Mouse (Mus musculus): ENCODE data around the gene Tnfrsf13b.
"Not testable (repeated sequence)": the region's sequence is repeated elsewhere in the genome, so short reads cannot be mapped to it uniquely, and the experiment has no call there.

Tnfrsf13b gene

DNA sequence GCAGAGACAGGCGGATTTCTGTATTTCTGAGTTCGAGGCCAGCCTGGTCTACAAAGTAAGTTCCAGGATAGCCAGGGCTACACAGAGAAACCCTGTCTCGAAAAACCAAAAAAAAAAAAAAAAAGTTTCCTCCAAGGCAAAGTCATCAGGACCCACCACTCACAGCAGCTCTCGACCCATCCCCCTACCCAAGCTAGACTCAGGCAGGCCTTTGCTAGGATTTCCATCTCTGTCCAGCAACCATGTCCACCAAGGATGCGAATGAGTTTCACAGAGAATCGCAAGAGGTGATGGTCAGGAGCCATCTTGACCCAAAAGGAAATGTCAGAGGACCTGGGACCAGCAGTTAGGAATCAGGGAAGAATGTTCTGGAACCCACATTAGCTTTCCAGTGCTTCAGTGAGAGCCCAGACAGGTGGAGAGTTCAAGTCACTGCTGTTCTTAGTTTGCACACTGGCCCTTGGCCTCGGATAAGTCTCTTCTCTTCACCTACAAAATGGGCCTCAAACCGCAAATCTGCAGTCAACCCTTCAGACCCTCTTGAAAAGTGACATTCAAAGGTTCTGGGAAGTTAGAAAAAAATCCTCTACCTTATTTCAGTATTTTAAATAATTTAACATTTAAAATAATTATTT, 983 bp downstream of the Tnfrsf13b start:
- DNase-seq, result no peak

DNA sequence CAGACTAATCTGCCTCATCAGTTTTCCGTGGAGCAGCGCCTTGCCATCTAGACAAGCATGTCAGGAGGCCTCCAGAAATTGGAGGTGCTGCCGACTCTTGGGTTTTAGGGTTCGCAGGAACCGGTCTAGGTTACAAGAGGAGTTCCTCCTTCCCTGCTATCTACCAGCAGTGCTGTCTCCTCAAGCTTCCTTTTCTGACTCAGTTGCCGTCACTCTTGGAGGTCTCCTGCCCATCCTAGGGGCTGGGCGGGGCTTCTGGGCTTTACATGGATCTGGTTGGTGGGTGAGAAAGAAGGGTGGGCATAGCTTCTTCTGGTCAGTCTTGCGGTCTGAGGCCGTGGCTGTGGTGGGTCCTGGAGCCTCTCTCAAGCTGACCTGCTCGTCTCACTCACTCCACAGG, 2.8 kb downstream of the Tnfrsf13b start:
- DNase-seq, result no peak

DNA sequence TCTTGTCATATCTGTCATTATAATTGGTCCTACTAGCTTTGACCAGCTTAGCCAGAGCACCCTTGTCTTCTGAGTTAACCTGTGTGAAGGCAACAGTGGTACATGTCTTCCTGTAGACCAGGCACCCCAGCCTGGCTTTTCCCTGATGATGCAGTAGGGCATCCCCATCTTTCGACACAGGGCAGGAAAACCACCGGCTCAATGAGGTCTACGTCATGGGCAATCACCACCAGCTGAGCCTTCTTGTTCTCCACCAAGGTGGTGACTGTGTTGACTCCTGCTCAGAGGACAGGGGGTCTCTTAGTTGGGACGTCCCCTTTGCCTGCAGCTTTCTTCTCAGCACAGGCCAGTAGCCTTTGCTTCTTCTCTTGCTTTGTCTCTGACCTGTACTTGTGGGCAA, 4.1 kb downstream of the Tnfrsf13b start:
- DNase-seq, result not testable (repeated sequence)

DNA sequence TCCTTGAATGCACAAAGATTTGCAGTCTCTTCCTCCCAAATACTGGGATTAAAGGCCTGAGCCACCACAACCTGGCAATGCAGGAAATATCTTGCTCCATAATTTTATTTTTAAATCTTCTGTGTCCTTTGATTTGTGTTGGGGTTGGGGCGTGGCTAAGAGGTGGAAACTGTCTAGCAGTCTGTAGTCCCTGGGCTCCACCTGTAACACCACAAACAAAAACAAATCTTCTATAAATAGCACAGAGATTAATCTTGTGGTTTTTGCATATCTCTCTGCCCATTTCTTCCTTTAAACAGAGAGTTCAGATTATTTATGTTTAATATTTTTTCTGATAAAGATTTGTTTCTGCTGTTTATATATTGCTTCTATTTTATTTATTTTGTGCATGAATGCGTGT, 6.4 kb downstream of the Tnfrsf13b start:
- DNase-seq, result no peak

DNA sequence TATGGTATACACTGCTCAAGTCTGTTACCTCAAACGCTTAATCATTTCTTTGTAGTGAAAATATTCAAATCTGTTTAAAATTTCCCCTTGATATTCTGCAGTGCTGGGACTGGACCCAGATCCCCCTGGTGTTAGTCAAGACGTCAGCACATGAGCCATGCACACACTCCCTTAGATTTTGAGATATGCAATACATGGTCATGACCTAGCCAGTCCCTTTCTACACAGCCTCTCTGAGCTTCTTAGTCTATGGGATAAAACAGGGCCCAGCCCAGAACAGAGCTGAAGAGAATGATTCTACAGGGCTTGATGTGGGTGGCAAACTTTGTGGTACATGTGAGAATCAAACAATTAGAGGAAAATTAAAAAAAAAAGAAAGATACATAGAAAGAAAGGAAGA, 15.1 kb downstream of the Tnfrsf13b start:
- no peak for DNase-seq

DNA sequence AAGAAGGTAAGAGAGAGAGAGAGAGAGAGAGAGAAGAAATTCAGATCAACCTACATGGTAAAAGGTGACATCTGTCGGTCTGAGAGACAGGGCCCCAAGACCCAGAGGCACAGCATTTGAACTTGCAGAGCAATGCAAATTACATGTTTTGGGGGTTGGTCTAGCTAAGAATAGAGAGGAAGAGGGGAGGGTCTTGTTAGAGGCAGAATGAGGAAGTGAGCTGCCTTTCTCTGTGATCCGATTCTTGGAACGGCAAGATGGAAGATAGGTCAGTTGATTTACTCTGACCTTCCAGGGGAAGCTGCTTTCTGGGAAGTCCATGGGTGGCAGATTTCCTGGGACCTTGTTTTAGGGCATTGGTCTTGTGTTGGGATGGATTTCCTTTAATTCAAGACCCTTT, 15.7 kb downstream of the Tnfrsf13b start:
- DNase-seq, result no peak

DNA sequence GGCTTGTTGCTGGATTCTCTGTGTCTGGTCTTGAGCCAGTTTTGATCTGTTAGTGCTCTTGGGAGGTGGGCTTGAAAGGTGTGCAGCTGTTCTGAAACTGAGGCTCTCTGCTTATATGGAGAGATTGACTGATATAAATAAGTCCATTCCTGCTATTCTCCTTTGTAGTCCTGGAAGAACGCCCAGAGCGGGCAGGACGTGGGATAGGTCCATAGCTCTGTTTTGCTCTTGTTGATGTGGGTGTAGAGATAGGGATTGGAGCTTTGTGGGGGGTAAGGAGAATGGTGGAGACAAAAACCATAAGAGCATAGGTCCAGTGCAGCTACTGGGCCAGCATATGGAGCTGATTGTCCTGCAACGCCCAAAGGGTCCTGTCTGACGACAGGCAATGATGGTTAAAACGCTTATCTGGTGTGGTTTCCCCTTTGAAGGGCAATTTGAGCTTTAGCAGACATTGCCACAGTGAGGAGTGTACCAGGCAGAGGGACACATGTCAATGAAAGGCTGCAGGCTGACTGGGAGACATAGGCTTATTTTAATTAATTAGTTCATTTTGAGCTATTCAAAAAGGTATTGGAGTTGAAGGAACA, 16.5 kb downstream of the Tnfrsf13b start:
- DNase-seq, result no peak

DNA sequence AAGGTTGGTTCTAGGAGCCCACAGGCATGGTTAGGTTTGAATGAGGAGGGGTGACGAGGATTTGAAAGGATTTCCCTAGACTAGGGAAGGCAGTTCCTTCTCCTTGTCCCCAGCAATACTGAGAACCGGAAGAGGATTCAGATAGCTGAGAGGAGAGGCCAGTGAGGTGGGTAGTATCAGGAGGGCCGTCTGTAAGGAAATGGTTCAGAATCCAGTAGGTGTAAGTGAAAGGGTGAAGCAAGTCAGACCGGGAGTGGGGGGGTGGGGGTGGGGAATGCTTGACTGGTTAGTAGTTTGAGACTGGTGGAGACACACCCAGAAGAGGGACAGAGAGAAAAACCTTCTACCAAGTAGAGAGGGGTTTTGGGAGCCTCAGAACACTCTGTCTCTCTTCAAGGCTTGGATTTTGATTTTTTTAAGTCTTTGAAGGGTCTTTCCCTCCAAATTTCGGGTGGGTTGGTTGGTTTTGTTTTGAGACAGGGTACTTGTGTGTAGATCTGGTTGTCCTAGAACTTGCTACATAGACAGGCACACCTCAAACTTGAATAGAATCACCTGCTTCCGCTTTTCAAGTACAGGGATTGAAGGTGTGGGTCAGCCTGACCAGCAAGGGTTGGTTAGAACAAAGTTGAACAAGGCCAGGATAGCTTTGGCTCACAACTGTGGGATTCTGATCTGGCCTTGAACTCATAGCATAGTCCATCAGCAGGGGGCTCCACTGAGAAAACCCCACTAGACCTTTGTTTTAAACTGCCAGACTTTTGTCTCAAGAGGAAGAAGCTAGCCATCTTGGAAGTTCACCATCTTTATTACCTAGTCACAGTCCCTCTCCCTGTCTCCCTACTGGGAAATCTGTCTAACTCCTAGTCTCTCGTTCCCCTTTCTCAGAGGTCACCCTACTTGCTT, 17.3 kb downstream of the Tnfrsf13b start:
- no peak for DNase-seq

DNA sequence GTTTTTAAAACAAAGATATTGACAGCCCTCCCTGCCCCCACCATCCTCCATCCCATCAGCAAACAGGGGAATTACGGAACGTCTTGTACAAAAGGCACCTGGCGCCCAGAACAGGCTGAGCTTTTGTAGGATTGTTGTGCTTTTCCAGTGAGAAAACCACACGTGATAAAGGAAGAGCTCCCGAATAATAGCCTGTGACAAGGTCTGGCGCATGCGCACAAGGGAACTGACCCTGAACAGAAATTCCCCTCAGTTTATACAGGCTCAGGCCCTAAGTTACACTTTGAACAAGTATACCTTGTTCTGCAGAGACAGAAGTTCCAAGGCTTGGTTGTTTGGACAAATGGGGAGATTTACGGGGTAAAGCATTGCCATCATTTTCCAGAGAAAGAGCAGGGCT, 19.0 kb downstream of the Tnfrsf13b start:
- no peak for DNase-seq

DNA sequence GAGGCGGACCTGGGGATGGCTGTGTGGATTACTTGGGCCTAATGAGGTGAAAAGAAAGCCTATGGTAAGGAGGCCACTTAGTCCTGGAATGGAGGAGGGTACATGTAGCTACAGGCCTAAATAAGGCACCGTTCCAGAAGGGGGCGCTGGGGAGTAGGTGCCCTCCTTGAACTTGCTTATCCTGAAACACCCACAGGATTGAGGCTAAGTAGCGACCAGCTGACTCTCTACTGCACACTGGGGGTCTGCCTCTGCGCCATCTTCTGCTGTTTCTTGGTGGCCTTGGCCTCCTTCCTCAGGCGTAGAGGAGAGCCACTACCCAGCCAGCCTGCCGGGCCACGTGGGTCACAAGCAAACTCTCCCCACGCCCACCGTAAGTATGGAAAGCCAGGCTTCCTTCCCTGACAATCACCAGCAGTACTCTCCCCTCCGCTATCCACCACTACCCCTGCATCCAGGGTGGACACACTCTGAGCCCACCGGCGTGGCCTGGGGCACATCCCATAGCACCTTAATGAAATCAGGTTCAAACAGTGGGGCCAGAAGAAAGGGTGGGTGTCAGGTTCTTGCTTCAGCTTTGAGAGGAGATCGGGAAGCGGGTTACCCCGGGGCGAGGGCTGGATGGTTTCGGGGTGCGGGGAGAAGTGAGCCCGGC, 20.2 kb downstream of the Tnfrsf13b start:
- peak; percentile 61 to 67 for DNase-seq

DNA sequence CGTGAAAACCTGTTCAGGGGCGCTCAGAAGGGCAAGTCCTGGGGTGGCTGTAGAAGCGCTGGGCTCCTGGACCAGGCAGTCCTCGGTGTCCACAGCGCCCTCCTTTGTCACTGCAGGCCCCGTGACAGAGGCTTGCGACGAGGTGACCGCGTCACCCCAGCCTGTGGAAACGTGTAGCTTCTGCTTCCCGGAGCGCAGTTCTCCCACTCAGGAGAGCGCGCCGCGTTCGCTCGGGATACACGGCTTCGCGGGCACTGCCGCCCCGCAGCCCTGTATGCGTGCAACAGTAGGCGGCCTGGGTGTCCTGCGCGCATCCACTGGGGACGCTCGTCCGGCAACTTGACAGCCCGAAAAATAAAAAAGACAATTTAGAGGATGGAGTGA, 20.7 kb downstream of the Tnfrsf13b start:
- peak; percentile 64 to 68 for DNase-seq

DNA sequence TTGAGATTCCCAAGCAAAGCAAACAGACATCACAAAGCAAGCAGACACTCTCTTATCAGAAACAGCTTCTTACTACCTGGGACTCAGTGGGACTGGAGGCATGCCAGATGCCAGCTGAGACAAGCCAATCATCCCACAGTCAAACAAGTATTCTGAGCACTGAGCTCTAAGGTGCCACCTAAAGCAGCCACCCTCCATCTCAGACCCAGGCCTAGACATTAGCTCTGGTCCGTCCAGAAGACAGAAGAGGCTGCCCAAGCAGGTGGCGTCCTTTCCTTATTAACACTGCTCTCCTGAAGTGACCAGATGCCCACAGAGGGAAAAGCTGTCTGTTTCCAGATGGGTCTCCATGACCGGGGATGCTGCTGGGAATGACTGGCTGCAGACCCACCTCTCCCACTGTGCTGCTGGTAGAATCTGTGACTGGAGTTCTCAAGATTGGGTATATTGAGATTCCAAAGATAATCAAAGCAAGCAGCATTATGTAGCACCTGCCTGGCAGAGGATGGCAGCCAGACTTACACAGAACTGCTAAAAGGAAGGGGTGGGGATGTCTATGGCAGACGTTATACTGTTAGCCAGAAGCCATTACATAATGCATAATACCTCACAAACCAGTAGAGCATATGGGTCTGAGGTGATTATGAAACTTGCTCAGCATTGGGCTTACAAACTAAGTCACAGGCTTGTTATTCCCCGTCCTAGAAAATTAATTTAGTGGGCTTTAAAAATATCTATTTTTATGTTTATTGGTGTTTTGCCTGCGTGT, 23.9 kb downstream of the Tnfrsf13b start:
- DNase-seq, result peak; percentile 56 to 58

DNA sequence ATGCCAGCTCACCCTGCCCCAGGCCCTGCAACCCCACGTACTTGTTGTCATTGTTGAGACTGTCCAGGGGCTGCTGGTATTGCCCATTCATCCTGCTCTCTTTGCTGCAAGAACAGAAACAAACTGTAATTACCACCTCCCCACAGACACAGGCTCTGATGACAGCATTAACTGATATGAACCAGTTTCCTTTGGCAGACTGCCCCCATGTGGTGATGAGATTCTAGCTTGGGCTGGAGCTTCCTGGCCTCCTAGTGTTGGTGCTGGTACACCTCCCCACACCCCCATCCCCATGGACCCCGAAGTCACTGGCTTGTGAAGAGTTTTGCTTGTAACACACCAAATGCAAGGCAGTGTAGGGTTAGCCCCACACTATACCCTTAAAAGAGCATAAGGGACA, 29.2 kb downstream of the Tnfrsf13b start:
- DNase-seq, result peak; percentile 68 to 71

DNA sequence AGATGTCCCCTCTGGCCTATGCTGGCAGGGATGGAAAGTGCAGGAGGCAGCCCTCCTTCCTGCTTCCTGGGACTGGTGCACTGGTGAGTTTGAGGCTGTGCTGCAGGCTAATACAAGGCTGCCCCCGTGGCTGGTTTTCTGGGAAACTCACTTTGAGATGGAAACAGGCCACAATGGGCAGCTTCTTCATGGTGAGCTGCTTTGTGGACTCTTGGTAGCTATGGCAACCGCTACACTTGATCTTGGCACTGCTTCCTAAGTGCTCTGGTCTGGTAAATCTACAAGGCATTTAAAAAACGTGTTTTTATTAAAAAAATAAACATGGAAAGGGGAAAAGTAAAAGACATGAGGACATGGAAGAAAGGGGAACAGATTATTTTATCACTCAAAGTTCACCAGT, 31.6 kb downstream of the Tnfrsf13b start:
- DNase-seq, result no peak

DNA sequence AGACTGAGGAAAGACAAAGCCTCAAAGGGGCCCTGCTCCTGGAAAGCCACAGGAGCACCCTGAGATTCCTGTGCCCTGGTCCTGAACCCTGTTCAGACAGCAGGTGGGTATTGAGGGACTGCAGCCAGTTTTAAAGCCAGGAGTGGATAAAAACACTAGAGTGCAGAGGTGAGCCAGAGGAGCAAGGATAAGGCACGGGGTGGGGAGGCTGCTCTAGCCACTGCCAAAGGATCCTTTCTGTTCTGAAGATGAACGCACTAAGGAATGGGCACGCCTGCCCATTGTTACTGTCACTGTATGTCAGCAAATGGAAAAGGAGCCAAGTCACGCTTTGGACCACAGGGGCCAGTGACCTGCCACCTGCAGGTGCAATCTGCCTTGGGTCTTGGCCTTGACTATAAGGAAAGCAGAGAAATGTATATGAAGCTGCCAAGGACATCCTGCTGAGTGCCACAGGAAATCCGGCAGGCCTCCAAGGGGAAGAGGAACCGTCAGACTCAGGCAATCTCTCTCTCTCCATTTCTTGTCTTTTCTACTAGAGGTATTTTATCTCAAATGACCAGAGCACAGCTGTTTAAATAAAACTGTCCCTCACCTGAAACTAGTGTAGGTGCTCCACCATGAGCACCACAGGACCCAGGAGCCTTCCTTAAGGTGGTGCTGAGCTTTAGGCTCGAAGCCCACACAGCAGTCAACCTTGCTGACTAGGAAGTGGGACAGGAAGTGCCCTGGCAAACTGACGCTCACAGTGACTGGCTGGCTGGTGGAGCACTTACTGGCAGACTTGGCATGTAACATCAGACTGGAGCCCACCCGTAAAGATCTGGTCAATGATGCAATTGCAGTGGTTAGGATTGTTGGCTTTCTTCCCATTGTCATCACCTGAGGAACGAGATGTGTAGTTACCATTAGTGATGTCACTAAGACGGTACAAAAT, 33.5 kb downstream of the Tnfrsf13b start:
- peak; percentile 53 to 70 for DNase-seq

DNA sequence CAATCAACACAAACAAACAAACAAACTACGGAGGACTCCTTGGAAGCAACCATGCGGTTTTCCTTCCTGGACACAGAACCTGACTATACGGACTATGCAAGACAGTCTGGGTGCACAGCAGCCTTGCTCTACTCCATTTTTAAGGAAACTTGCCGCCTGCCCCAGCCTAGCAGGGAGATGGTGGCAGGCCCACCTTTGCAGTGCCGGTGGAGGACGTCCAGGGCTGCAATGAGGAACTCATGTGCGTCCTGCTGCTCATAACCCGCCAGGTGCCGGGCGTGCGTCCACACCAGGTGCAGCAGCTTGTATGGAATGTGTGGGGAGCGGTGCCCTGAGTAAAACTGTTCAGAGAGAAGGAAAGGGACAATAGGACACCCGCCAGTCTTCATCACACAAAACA, 34.6 kb downstream of the Tnfrsf13b start:
- DNase-seq, result no peak

DNA sequence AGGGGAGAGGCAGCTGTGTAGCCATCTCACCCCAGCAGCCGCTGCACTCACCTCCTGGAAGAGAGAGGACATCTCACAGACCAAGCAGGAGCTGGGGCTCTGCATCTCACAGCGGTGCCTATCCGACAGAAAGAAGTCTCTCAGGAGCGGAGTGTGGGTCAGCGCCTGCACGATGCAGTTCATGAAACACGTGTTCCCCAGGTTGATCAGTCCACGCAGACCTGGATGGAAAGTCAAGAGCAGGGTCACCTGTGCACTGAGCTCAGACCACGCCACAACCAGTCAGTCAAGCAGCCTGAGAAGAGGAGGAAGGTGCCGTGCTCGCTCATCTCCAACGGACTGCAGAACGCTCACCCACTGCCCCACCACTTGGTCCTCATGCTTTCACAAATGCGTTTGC, 36.2 kb downstream of the Tnfrsf13b start:
- no peak for DNase-seq

DNA sequence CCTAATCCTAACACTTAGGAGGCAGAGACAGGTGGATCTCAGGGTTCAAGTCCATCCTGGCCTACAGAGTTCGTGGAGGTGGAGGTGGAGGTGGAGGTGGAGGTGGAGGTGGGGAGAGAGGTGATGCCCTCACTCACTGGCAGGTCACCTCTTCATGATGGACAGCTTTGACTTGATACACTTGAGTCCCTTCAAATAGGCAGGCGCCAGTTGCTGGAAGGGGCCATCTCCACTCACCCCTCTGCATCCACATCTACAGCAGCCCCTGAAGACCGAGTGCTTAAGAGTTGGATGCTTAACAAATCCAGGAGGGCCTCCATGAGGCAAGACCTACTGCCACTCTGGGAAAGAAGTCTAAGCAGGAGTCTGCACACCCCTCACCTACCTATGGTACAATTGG, 36.8 kb downstream of the Tnfrsf13b start:
- no peak for DNase-seq

DNA sequence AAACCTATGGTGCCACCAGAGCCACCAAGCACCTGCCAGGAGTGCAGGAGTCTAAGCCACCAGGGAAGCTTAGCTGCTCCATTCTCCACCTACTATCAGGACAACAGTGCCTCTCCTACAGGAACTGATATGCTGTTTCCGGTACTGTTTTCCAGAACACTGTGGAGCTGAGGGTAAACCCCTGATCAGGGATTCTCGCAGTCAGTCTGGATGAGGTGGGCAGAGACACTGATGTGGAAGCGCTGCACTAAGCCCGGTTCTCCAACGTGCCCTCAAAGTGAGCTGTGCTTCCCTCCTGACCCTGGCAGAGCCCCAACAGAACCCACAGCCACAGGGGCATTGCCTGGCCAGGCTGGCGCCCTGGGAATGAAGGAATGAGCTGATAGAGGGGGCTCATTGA, 37.8 kb downstream of the Tnfrsf13b start:
- no peak for DNase-seq

DNA sequence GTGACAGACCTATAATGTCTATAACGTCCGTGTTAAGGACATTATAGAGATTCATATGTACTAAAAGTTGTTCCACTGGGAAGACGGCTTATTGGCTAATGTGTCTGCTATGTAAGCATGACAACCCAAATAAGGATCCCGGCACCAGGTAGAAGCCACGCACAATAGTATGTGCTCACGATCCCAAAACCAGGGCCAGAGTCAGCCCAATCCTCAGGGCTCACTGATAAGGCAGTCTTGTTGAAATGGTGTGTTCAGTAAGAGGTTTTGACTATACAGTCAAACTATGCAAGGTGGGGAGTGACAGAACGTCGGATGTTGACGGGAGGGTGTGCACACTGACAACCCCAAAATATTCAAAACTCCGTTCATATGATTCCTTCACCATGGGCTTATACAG, 38.3 kb downstream of the Tnfrsf13b start:
- DNase-seq, result no peak

DNA sequence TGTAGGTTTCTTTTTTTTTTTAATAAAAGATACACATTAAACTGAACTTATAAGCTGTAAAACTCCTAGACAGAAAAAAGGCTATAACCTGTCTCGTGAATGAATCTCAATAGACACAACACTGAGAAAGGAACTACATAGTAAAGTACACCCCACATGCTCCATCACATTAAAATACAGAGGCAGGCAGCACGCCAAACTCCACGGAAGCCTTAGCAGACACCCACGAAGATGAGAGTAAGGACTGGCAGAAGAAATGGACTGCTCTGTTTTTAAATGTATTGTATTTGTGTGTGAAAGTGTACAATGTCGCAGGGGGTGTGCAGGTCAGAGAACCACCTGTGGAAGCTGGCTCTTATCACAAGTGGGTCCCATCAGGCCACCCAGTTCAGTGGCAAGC, 43.6 kb downstream of the Tnfrsf13b start:
- DNase-seq, result peak; percentile 21 to 25

DNA sequence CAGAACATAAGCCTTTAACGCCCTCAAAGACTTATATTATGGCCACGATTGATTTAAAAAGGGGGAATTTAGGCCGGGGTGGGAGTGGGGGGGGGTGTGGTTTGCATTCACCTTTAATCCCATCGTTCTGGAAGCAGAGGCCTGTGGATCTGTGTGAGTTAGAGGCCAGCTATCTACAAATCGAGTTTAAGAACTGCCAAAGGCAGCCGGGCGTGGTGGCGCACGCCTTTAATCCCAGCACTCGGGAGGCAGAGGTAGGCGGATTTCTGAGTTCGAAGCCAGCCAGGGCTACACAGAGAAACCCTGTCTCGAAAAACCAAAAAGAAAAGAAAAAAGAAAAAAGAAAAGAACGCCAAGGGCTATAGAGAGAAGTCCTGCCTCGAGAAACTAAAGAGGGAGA, 46.9 kb downstream of the Tnfrsf13b start:
- peak; percentile 45 for DNase-seq
